Mouse (Mus musculus): Measurements from ENCODE around the gene Zswim8.
"Not testable (repeated sequence)": the region's sequence is repeated elsewhere in the genome, so short reads cannot be mapped to it uniquely, and the experiment has no call there.

Zswim8 gene

DNA sequence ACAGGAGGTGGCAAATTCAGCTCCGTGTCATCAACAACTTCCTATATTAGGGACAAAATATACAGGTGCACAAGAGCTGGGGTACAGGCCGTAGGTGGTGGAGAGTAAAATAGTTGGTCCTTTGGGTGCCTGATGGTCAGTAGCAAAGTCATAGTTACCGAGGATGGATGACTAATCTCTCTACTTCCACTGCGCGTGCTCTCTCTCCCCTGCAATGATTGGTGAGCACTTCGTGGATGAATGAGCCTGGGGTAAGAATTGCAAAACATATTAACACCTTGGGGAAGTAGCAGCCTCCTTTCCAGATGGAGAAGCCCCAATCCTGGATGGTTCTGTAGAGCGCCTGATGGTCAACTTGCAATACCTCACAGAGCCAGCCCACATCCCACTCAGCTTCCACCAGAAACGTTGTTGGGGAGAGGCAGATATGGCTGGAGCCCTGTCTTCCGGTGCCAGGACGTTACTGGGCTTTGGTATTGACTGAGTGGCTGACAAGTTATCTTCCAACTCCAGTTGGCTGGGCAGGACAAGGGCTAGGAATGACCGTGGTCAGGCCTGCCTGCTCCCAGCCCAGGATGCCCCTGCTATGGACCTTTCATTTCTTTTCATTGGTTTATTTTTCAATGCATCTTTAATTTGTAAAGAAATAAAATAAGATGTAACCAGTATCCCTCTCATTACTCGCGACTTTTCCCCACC lies 13.0 kb upstream of the Zswim8 start:
- no peak for DNase-seq (ENCODE audit: low spot score)

DNA sequence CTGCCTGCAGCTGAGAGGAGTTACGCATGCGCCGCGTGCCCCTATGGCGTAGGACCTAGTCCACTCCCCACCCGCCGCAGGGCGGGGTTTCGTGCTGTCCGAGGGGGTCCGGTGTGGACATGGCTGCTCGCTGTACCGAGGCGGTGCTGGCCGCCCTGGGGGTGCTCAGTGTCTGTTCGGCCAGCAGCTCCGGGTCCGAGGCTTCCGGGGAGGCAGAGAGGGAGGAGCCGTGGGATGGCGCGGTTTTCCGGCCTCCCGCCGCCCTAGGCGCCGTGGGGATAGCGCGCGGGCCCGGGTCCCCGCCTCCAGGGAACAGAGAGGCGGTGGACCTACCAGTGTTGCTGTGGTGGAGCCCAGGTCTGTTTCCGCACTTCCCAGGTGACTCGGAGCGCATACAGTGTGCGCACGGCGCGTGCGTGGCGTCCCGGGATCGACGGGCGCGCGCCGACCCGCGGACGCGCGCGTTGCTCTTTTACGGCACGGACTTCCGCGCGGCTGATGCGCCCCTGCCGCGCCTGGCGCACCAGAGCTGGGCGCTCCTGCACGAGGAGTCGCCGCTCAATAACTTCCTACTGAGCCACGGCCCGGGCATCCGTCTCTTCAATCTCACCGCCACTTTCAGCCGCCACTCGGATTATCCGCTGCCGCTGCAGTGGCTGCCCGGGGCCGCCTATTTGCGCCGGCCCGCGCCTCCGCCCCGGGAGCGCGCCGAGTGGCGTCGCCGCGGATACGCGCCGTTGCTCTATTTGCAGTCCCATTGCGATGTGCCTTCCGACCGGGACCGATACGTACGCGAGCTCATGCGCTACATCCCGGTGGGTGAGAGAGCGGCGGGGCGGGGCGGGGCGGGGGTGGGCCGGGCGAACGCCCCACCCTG lies 12.2 kb upstream of the Zswim8 start, which contains the start of gene Fut11:
Gene Fut11, plus strand, starts transcription at position 85 of the 877 bp plus-strand sequence.
- DNase-seq (ENCODE audit: low spot score), result peak; percentile 67

- no peak for DNase-seq (ENCODE audit: low spot score)
These were observed 11.4 kb upstream of the Zswim8 start for GRCm38 (mm10) chr14:20695761-20696520.

DNA sequence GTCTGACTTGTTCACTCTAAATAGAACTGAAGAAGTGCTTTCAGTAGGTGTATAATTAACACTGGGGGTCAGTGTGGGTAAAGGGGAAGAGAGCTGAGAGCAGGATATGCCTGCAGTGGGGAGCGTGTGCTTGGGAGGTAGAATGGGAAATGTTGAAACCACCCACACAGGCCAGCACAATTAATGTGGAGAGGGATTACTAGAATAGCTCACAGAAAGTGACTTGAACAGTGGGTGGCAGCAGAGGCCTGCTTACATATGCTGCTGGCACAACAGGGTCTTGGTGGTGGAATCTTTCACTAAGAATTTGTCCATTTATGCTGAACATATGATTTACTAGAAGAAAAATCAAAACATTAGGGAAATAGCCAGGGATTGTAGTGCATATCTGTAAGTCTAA lies 10.4 kb upstream of the Zswim8 start:
- DNase-seq (ENCODE audit: low spot score), result no peak

- DNase-seq (ENCODE audit: low spot score), result no peak
These were observed 8.8 kb upstream of the Zswim8 start for GRCm38 (mm10) chr14:20698515-20698914.

- DNase-seq (ENCODE audit: low spot score), result no peak
These were observed 7.0 kb upstream of the Zswim8 start for GRCm38 (mm10) chr14:20700362-20700761.

DNA sequence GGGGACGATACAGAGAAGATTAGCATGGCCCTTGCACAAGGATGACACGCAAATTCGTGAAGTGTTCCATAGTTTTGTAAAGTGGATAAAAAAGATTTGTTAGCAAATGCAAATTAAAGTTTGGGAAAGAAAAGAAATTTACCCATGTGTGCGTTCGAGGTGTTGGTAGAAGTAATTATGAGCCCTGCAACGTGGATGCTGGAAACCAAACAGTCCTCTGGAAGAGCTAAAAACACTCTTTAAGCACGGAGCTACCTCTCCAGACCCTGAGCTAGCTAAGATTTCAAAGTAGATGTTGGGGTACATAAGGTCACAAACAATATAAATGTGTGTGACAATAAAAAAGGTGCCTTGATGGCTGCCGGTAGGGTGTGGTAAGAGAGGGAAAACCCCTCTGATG lies 5.8 kb upstream of the Zswim8 start:
- no peak for DNase-seq (ENCODE audit: low spot score)

DNA sequence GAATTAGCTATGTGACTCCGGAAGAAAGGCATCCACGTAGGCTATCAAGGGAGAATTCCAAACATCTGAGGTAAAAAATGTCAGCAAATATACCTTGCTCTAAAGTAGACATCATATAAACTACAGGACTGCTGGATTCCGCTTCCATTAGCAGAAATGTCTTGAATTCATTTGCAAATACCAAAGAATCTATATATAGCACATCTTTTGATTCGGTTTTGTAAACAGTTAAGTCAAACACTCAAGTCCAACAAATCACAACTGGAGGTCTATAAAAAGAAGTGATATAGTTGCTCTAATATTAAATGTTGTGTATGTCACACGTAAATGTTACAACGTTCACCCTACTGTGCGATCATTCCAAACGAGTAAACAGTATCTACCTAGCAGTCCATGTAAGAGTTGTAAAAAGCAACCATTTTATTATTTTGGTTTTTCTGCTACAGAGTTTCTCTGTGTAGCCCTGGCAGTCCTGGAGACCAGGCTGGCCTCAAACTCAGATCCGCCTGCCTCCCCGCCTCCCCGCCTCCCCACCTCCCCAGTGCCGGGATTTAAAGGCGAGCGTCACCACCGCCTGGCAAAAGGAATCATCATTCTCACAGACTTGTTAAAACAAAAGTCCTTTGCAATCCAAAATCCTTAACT lies 5.1 kb upstream of the Zswim8 start:
- DNase-seq (ENCODE audit: low spot score), result no peak

GRCm38 (mm10) chr14:20702741-20703381 lies 4.5 kb upstream of the Zswim8 start, which contains the start of gene Chchd1:
Gene Chchd1 (plus strand): TSS chr14:20703006.
- peak; percentile 94 for DNase-seq (ENCODE audit: low spot score)

- not testable (repeated sequence) for DNase-seq (ENCODE audit: low spot score)
These were observed 3.9 kb upstream of the Zswim8 start for GRCm38 (mm10) chr14:20703461-20703860.

GRCm38 (mm10) chr14:20708239-20708638 lies 887 bp downstream of the Zswim8 start:
- DNase-seq (ENCODE audit: low spot score), result no peak

GRCm38 (mm10) chr14:20713832-20714231 lies 6.5 kb downstream of the Zswim8 start:
- DNase-seq (ENCODE audit: low spot score), result no peak

- no peak for DNase-seq (ENCODE audit: low spot score)
These were observed 11.1 kb downstream of the Zswim8 start for GRCm38 (mm10) chr14:20718443-20718842.

- DNase-seq (ENCODE audit: low spot score), result no peak
These were observed 12.4 kb downstream of the Zswim8 start for GRCm38 (mm10) chr14:20719767-20720166.

DNA sequence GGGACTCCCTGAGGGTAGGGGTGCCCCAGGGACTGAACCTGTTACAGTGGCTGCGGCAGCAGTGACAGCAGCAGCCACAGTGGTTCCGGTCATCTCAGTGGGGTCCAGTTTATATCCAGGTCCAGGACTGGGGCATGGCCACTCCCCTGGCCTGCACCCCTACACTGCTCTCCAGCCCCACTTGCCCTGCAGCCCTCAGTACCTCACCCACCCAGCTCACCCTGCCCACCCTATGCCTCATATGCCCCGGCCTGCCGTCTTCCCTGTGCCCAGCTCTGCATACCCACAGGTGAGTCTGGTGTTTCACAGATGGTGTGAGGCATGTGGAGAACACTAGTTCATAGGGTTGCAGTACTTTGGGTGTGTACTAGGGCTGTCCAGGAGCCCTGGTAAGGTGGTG lies 14.0 kb downstream of the Zswim8 start:
- no peak for DNase-seq (ENCODE audit: low spot score)

GRCm38 (mm10) chr14:20723006-20723405 lies 15.7 kb downstream of the Zswim8 start:
- DNase-seq (ENCODE audit: low spot score), result no peak

- no peak for DNase-seq (ENCODE audit: low spot score)
These were observed 16.7 kb downstream of the Zswim8 start for GRCm38 (mm10) chr14:20724043-20724442.

- DNase-seq (ENCODE audit: low spot score), result no peak
These were observed 18.4 kb downstream of the Zswim8 start for GRCm38 (mm10) chr14:20725660-20726339.

- no peak for DNase-seq (ENCODE audit: low spot score)
These were observed 22.5 kb downstream of the Zswim8 start for GRCm38 (mm10) chr14:20729871-20730270.

- no peak for DNase-seq (ENCODE audit: low spot score)
These were observed 23.7 kb downstream of the Zswim8 start for GRCm38 (mm10) chr14:20730853-20731602.
